Mouse (Mus musculus) MN1 (cell line): ENCODE results near the gene Chid1.

Experiments used
- DNase-seq: peaks from one replicate; pipeline ENCODE4 v3.0.0-alpha.2; 2016; ENCODE audit warnings: low spot score

The Chid1 gene

DNA sequence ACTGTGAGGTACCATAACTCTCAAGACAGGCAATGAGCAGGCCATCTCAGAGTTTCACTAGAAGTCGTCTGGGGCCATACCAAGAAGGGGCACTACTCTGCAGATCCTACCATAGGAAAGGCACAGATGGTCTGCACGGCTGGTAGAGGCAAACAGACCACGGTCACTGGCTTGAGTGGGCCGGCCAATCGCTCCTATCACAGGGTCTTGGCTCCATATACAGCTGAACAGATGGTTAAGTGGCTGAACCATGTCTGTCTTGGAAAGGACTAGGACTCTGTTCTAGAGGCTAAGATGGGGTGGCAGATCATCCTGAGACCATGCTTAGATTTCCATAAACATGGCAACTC lies 37.1 kb downstream of the Chid1 start:
- no peak for DNase-seq

DNA sequence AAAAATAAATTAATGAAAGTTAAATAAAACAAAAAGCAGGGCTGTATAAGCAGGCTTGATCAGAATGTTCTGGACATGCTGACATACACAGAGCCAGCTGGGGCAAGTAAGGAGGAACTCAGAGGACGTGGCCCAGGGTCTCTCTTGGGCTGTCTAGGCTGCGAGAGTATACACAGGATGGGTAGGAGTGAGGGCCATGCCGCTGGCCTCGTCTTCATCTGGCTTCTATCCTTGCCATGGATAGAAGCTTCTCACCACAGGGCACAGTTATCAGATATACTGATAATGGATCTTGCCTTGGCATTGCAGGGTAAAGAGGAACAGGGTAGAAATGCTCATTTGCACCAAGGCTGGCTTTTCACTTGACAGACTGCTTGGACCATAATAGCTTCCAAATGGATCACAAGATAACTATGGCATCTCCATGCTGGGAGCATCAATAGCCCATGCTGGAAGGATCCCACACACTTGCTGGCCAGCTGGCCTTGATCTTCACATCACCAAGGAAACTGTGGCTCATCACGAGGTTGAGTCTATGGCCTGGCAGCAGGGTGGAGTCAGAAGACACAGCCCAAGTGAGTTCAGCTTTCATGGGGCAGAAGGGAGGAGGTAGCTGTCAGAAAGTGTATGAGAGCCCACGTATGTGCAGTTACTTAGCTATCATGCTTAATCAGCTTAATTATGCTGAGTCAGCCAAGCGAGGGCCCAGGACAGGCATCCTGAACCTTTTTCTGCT lies 37.7 kb downstream of the Chid1 start:
- DNase-seq = no peak

DNA sequence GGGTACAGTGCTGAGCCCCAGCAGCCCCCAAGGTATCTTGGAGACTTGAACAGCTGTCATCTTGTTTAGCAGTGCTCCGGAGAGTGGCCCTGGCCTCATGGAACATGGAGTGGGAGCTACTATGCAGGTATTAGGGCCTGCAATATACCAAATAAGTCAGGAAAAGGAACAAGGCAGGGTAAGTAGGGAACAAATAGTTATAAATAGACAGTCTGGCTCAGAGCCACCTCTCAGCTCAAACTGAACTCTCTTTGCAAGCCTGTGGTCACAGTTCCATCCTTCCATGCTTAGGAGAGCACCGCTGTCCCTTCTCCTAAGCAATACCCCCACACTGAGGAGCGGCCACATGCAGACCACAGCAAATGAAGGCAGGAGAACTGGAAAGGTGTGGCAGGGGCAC lies 42.1 kb downstream of the Chid1 start:
- DNase-seq = no peak

DNA sequence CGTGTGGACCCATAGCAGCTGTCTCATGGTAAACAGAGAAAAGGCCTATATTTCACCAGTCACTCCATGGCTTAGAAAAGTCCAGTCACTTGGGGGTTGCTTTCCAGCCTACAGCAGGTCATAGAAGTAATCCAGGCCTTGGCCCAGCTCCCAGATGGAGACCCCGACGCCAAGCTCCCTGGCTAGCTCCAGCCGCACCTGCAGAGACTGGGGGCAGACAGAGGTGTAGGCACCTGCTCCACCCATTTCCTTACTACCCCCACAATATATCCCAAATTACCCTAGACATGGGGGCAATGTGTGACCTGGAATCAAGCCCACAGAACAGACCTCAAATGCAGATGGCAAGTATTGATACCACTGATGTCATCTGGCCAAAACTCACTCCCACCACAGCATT lies 43.7 kb downstream of the Chid1 start:
- DNase-seq = no peak

DNA sequence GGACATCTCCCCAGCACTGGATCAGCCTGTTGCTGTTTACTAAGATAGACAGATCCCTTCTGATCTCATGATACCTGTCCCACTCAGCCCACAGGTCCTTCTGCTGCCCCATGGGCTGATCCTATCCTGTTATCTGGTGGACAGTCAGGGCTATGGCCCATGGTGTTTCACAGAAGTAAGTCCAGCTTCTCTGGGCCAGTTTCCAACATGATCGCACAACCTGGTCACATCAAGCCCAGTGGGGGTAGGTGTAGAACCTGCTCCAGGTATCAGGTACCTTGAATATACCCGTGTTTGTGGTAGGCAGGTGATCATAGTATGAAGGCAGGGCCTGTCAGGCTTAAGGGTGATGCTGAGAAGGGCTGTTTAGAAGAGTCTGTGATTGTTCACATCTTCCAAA lies 44.3 kb downstream of the Chid1 start:
- DNase-seq = no peak

DNA sequence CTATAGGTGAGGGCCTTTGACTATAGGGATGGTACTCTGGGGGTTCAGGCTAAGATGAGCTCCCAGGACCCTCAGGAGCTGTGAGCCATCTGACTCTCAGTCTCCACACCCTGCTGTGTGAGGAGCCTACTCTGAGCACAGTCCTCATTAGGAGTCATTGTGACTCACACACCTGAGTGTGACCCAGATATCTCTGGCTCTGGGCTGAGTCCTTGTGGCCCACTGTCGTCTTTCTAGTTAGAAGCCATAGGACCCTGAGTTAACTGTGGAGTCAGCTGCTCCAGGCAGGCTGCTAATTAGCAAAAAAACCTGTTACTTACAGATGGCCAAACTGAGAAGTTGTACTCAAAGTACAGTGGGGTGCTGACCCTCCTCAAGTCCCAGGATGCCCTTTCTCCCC lies 45.9 kb downstream of the Chid1 start:
- no peak for DNase-seq

DNA sequence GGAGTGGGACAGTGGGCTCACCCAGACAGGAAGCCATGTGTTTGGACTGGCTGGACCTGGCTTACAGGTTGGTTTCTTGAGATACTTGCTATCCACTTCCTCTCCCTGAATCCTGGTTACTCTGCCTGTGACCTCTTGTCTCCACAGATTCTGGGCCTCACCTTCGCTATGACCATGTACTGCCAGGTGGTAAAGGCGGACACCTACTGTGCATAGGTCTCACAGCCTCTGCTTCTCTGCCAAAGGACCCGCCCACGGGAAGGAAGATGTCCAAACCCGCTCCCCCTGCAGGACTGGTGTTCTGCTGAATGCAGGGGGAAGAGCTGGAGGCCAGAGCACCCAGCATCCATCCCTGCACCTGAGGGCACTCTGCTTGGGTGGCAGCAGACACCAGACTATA lies 46.9 kb downstream of the Chid1 start:
- DNase-seq = no peak

DNA sequence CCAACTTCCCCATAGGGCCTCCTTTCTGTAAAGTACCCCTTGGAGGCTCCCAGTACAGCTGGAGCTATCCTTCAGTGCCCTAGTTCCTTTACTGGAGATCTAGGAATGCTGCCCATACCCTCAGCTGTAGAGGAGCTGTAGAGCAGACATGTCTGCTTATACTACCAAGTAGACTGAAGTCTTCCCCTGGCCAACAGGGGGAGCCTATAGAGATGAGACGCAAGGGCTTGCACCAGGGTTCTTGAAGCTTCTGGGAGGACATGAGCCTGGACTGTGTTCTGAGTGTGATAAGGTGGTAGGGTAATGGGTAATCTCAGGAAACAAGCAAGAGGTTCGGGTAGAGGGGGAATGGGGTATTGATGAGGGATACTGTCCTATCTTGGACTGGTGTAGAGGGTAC lies 48.5 kb downstream of the Chid1 start:
- no peak for DNase-seq

DNA sequence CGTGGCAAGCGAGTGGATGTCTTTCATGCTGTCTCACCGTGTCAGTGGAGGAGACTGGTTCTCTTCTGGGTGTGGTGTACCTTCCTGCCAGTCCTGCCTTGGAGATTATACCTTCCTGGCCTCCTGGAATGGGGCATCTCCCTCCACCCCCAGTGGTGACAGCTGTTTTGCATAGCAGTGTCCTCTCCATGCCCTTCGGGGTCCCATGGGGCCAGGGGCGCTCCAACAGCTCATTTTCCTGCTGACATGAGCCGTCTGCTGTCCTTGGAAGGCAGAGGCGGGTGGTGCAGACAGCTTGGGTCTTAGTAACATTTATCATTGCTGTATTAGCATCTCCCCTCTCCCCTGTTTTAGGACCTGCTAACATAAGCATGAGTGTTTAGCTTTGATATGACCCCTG lies 52.5 kb downstream of the Chid1 start:
- no peak for DNase-seq

DNA sequence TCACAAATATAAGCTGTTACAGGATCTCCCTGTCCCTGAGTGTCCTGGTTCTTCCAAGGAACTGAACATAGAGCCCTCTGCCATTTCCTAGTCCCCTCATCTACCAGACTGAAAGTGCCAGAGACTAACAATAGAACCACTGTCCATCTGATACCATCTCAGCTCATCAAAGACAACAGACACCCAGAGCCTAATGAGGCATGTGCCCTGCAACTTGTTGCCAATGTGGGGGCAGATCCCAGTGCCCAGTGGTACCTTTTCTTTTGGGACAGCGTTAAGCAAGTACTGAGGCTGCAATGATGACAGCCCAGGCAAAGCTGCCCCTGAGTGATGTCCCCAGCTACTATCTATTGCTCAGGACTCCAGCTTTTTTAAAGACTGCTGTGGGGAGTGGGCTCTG lies 53.4 kb downstream of the Chid1 start:
- DNase-seq = peak; percentile 42

DNA sequence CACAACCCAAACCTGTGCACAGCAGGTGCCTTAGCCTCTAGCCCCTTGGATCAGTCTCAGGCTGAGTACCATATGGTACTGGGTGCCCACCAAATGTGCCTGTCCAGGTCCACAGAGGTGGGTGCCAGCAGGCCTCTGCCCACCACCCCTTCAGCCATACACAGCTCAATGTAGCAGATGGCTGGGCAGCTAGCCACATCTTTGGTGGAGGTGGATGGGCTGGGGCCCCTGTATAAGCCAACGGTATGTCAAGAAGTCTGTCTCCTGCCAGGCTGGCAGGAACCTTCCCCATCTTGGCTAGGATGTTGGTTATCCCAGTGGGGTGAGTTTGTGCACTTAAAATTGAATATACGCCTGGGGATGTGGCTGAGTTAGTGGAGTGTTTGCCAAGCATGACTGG lies 54.1 kb downstream of the Chid1 start:
- no peak for DNase-seq

DNA sequence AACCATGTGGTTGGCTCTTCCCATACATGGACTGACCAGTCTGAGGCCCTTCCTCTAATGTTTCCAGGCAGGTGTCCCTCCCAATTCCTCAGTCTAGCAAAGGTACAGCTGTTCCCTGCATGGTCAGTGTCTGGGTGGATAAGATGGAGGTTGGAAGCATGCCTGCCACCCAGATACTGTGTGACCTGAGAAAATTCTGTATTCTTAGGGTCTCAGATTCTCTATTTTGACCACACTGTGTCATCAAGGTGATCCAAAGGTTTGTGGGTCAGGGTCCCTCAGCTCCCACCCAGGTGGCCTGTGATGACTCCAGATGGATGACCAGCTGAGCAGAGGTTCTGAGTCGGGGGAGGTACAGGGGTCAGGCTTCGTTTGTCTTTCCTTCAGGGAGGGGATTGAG lies 54.5 kb downstream of the Chid1 start:
- no peak for DNase-seq

DNA sequence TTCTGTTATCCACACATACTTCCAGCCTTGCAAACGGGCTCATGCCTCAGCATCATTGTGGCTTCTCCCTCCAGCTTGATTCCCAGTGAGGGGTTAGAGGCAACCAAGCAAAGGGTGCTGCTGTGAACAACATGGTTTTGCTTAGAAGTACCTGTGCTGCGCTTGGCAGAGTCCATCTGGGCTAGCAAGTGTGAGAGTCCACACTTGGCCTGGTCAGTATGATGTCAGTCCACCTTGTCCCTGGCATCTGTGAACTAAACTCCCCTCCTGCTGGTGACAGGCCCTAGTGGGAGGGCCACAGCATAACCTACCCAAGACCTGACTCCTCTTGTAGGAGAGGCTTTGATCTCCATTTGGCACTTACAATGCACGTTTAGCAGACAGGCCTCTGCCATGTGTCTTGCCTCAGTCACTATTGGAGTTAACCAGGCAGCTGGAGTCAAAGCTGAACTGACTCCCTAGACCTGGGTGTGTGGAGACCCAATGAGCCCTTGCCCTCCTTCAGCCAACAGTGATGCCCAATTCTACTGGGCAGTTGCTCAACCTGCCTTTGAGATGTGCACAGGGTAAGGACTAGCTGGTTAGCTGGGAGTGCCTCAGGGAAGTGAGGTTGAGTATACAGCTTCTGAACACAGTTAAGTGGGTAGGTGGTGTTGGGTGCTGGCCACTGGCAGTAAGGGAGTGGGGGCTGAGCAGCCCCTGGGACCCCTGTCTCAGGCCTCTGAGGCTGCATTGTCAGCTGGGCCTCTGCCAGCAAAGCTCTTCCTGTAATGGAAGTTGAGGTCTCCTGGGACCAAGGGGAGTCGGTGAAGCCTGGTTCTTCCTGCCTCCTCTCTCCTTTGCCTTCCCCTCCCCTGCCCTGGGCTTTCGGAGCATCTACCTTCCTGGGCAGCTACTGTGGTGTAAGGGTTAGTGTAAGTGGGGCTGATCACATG lies 55.2 kb downstream of the Chid1 start:
- peak; percentile 60 for DNase-seq

DNA sequence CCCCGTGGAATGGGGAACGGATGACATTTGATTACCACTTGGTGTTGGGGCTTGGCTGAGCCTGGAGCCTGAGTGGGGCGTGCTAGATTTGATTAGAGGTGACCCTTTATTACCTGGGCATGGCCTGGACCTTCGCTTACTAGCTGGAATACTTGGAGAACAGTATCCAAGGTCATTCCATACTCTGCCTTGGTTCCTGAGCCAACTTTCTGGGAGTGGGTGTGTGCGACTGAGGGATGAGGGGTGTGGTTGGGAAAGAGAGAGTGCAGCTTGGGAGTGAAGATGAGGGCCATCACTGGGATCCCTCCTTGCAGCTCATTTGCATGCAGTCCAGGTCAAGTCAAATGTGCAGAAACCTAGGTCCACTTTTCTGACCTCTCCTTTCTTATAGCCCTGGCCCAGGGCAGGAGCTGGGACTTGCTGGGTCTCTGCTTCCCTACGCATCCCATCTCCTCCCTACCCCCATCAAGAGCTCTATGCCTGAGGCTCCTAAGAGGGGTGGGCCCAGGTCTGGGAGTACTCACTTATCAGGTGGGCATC lies 56.5 kb downstream of the Chid1 start:
- DNase-seq = no peak

DNA sequence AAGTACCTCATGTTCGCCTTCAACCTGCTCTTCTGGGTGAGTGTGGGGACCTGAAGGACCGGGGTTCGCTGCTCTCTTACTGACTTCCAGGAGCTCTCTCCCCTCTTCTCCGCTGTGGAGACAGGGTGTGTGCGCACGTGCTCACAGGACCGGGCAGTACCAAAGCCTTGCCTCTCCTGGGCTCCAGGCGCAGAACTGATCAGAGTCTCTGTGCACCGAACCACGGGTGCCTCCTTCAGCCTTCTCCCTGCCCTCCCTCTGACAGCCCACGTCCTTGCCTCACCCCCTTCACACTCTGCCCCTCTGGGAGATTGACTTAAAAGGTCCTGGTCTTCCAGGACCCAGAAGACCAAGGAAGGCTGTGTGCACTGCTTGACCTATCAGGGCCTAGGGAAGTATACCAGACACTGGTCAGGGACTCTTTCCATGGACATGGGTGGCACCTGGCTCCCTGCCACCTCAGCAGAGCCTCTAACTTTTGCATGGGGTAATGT lies 57.1 kb downstream of the Chid1 start:
- DNase-seq = no peak

DNA sequence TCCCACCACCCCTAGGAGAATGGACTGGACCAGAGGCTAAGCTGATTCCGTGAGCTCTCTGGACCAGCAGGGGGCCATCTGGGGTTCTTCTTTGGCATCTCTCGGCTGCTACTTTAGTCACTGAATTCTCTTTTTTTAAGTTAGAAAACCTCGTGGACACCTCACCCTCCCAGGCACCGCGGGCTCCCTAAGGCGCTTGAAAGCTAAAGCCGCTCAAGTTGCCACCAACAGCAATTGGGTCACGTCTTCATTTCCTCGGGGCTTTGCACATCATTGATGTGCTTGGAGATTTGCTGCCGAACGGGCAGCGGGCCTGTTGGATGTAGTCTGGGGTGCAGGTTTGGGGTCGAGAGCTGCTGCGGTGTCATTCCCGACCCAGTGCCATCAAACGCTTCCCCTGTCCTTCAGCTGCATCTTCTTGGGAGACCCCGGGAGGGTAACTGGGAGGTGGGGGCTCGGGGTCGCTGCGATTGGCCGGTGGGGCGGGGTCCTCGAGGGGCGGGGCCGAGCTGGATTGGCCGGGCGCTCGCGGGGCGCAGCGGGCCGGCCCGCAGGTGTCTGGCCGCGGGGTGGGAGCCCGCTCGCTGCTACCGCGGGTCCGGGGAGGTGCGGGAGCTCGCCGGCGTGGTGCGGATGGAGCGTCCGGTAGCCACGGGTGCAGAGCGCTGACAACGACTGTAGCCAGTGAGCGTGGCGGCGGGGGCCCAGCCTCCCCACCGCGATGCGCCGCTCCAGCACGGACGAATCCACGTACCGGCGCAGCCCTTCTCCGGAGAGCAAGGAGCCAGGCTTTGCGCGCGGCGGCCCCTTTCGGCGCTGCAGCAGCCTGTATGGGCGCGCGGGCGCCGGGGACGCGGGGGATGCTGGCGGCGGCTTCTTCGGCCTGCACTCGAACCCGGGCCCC lies 57.9 kb downstream of the Chid1 start:
- DNase-seq = no peak

DNA sequence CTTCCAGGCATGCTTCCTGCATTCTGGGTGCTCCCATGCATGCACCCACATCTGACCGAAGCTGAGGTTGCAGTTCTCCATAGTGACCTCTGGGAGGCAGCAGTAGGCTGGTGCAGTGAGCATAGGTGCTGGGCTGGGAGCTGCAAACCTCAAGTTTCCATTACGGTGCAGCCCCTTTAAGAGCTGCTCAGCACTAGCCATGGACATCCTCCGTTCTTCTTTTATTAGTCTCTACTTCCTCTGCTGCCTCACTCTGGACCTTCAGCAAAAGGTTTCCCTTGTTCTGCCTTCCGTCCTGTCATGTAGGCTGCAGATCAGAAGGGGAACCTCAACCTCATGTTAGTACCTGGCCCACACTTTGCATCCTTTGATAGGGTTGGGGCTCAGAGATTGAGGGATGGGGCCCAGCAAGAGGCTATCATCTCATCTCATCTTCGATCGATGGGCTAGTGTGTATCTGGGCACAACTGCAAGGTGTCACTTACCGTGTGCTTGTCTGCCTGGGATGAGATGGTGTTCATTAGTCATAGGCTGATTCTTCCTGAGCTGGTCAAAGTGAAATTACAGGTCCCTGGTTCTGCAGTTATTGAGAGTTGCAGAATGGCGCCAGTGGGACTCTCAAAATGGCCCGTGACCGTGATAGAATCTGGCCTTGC lies 58.7 kb downstream of the Chid1 start:
- peak; percentile 66 for DNase-seq

DNA sequence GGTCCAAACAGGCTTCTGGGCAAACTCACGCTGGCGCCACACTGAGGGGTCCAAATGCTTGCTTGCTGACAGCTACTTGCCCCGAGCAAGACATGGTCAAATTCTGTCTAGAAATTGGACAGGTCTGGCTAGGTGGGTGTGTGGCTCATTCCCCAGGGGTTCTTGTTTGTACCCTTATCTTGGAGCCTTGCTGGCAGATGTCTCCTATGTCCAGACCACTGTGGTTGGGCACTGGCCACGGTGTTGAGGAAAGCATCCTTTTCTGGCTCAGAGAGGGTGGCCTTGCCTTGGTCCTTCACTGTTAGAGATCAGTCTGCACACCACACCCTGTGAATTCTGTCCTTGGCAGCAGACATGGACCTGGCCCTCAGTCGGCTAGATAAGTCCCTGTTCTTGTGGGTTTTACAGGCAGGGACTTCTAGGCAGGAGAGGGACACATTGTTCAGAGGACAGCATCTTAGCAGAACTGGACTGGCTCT lies 61.3 kb downstream of the Chid1 start:
- DNase-seq = no peak

DNA sequence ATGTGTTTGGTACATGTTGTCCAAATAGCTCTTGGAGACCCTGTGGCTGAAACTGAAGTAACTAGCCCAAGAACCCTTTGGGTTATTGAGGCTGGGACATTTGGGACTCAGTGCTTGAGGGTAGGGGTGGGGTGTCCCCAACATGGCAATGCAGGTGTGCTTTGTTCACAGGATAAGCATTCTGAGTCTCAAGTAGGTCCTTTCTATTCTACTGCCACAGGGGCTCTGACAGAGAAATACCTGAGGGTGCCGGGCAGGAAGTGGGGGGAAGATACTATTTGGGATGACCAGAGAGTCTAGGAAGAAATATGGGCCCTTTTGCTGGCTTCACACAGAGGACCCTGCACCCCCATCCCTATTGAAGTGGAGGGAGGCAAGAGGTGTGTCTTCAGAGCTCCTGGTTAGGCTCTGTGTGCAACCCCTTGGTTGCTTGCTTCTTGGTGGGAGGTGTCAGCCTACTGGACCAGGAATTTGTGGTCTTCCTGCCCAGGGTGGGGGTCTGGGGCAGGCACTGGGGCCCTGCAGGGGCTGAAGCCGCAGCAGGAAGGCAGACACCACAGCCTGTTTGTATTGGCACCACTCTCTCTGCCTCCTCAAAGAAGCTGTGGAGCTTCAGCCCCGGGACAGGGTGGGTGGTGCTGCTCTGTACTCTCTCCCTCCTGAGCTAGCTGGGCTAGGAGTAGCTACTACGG lies 61.9 kb downstream of the Chid1 start:
- no peak for DNase-seq

DNA sequence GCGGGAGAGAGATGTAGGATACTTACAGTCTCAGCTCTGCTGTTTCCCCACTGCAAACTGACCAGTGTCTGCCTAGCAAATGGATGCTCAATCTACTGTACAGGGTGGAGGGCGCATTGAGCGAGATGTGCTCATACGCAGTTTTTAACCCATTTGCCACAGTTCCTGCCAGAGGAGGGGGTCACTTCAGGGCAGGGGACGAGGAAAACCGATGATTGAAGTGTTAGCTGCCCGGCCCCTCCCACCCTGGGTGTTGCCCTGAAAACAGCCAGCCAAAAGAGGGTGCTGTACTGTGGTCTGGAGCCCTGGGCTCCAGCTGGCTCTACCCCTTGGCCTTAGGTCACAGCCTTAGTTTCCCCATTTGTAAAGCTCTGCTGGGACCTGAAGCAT lies 62.7 kb downstream of the Chid1 start:
- DNase-seq = no peak
